Mouse (Mus musculus) spleen, adult 2 months (tissue): ENCODE measurements around the gene Polr1d.

Experiments used
- CTCF ChIP-seq: fragments of 200-500 bp; IDR thresholded peaks from 2 replicates; pipeline ENCODE4 v1.5.1; 2011; ENCODE audit warnings: mild to moderate bottlenecking, inconsistent platforms; ENCODE audit not compliant: insufficient read depth, insufficient read length, insufficient replicate concordance; ENCODE audit errors: extremely low read depth
- POLR2A ChIP-seq: fragments of 200-500 bp; IDR thresholded peaks from 2 replicates; pipeline ENCODE4 v1.6.1; 2011; ENCODE audit warnings: low read depth, low read length, inconsistent platforms

- TF ChIP-seq POLR2A, result no peak
- TF ChIP-seq CTCF, result no peak
Observed at GRCm38 (mm10) chr5:147035301-147035700, 41.5 kb upstream of the Polr1d start.
